Mouse (Mus musculus) forebrain, embryonic 13.5 days (tissue): ENCODE results near the gene Ubl7. TPM values are rescaled to one million over a fixed set of nuclear protein-coding genes. Genes with fewer than 3 reads are reported as not detected.
A peak's percentile ranks its signal among the peaks of the same experiment; 100 is the strongest.

Experiments
- ATAC-seq: fragments of 200-750 bp; cut with Nextera tagmentation; 2 replicates; pipeline ENCODE4 v1.8.0; 2017
- H3K27ac ChIP-seq: fragments of 300-500 bp; sonication (generic); 2 replicates; pipeline ENCODE4 v1.5.1; 2015; ENCODE audit warnings: inconsistent platforms, mild to moderate bottlenecking, moderate library complexity
- H3K27me3 ChIP-seq: fragments of 300-500 bp; sonication (generic); 2 replicates; pipeline ENCODE4 v1.6.1; 2015; ENCODE audit warnings: mild to moderate bottlenecking, inconsistent platforms
- H3K36me3 ChIP-seq: fragments of 300-500 bp; sonication (generic); 2 replicates; pipeline ENCODE4 v1.6.1; 2015; ENCODE audit warnings: mild to moderate bottlenecking, inconsistent platforms; ENCODE audit not compliant: poor library complexity, severe bottlenecking
- H3K4me1 ChIP-seq: fragments of 300-500 bp; sonication (generic); 2 replicates; pipeline ENCODE4 v1.6.1; 2015; ENCODE audit warnings: inconsistent platforms
- H3K4me2 ChIP-seq: fragments of 300-500 bp; sonication (generic); 2 replicates; pipeline ENCODE4 v1.6.1; 2015; ENCODE audit warnings: inconsistent platforms, mild to moderate bottlenecking, moderate library complexity
- H3K4me3 ChIP-seq: fragments of 300-500 bp; sonication (generic); 2 replicates; pipeline ENCODE4 v1.5.1; 2015; ENCODE audit warnings: mild to moderate bottlenecking, inconsistent platforms
- H3K9ac ChIP-seq: fragments of 300-500 bp; sonication (generic); 2 replicates; pipeline ENCODE4 v1.6.1; 2015; ENCODE audit warnings: mild to moderate bottlenecking, inconsistent platforms
- H3K9me3 ChIP-seq: fragments of 300-500 bp; sonication (generic); replicated peaks from 2 replicates; pipeline ENCODE4 v1.6.1; 2016; ENCODE audit warnings: inconsistent platforms
- WGBS: fragments of 180-500 bp; shearing (Covaris S2); methylation state at CpG from one replicate; pipeline ENCODE4 v1.1.7; 2015; 5-methylcytosine and 5-hydroxymethylcytosine counted together
- polyA plus RNA-seq: library from polyadenylated mRNA; unstranded; fragments of >200 nt; fragmentation: Nextera tagmentation; extraction: Ambion mirVana; gene quantifications from 2 replicates; pipeline ENCODE4 v1.2.1, GENCODE M21; 2015

Ubl7 gene
- polyA plus RNA-seq, 1 experiment from 2014 or later = 165 TPM

DNA sequence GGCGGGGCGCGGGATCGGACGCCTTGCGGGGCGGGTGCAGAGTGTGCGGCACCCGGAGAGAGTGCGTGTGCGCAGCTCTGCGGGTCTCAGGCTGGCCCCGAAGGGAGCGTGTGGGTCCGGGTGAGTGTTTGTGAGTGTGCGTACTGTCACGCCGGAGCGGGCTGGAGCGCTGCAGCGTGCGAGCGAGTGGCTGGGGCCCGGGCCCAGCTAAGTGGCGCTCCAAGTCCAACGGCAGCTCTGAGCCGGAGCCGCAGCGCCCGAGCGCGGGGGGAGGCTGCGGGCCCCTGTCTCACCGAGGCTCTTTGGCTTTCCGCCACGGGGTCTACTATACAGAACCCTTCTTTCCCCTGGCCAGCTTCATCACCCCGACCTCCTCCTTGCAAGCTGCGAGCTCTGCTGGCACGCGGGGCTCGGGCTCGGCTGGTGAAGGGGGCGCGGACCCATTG is 29.6 kb downstream of the Ubl7 start:
- Histone ChIP-seq H3K9me3 (no peaks in the 10 kb centered on the region), H3K4me2 (peak overlapping the region; percentile 90), H3K4me3 (peak overlapping the region; percentile 88), H3K9ac (peak overlapping the region; percentile 89), H3K27me3 (peaks cover 26% of the 10 kb centered on the region), H3K27ac (peak overlapping the region; percentile 87), H3K36me3 (no peaks in the 10 kb centered on the region), H3K4me1 (peaks cover 44% of the 10 kb centered on the region)
- under 1% methylated on average over 34 of the region's 44 CpGs for WGBS
- ATAC-seq = peak; percentile 68

DNA sequence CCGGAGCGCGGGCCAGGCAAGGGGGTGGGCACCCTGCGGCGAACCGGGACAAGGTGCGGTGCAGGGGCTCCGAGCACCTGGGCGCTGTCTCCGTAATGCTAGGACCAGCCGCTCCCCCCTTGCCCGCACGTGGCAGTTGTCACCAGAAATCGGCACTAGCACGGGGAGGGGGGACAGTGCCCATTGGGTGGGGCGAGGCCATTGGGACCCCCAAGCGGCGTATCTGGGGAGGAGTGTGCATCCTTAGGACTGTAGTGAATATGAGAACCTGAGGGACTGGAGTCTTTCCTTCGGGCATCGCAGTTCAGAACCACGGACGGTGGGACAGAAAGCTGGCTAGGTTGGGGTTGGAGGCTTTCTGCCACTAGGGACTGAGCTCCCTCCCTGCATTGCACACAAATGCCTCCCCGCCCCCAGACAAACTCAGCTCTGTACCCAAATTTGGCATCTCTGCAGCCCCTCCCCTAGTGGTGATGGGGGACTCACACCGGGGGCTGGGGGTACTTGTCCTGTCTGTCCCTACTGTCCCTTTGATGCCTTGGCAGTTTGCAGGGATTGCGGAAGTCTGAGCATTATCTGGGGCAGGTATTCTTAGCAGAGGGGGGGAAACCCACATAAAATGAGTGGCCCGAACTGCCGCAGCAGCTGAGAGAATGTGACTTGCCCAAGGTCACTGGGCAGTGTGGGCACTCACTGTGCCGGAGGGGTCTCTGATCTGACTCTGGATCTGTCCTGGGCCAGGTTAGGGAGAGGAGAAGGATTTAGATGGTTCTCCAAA is 30.3 kb downstream of the Ubl7 start:
- H3K9me3 ChIP-seq = no peaks in the 10 kb centered on the region
- 5% methylated on average over 27 of the region's 28 CpGs for WGBS

DNA sequence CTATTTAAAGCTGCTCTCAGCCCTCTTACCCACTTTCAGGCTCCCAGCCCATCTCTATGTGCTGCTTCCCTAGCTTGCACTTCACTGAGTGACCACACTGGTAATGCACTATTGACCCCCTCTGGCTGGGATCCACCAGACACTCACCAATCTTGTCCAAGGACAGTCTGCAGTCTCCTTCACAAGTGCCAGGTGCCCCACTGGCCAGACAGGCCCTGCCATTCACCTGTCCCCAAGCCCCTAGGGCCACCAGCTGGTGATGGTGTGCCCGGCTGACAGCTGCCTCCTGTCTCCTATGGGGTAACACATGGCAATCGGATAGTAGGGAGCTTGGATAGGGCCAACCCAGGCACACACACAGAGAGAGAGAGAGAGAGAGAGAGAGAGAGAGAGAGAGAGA is 31.3 kb downstream of the Ubl7 start:
- H3K9ac ChIP-seq = peak overlapping the region; percentile 89; the same call in 1 of the 2 replicates
- H3K27ac ChIP-seq = no peak overlapping the region
- peak overlapping the region; percentile 88 for H3K4me3 ChIP-seq
- H3K9me3 ChIP-seq = no peaks in the 10 kb centered on the region
- peak overlapping the region; percentile 90 for H3K4me2 ChIP-seq
- WGBS = 69% methylated on average over 2 of the region's 2 CpGs
- peaks cover 26% of the 10 kb centered on the region for H3K27me3 ChIP-seq
- no peaks in the 10 kb centered on the region for H3K36me3 ChIP-seq
- peaks cover 57% of the 10 kb centered on the region for H3K4me1 ChIP-seq
- no peak for ATAC-seq

More for the DNA sequence above, 30.3 kb downstream of the Ubl7 start:
- Histone ChIP-seq H3K4me1 (peaks cover 49% of the 10 kb centered on the region), H3K9ac (peak overlapping the region; percentile 89), H3K27ac (peak overlapping the region; percentile 87), H3K4me3 (peak overlapping the region; percentile 88), H3K4me2 (peak overlapping the region; percentile 90), H3K27me3 (peaks cover 26% of the 10 kb centered on the region), H3K36me3 (no peaks in the 10 kb centered on the region)
- ATAC-seq = peak; percentile 6; the same call in 1 of the 2 replicates

DNA sequence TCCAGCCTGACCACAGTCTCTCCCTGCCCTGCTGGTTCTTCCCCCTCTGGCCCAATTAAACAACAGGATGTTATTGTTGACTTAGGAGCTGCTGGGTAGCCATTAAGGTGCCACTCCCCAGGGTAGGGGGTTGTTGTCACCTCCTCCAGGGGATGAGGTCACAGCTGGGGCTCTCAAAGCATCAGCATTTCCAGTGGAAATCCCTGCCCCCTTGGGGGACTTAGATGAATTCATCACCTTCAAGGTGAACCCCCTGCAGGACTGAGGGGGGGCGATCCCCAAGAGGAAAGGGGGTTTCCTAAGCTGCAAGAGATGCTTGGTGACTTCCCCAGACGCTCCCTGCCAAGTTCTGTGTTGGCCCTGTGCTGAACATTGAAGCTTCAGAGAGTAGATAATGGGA is 32.3 kb downstream of the Ubl7 start:
- Histone ChIP-seq H3K36me3 (no peaks in the 10 kb centered on the region), H3K4me3 (no peak overlapping the region), H3K9ac (no peak overlapping the region), H3K27ac (no peak overlapping the region), H3K9me3 (no peaks in the 10 kb centered on the region), H3K27me3 (peaks cover 26% of the 10 kb centered on the region), H3K4me2 (peak overlapping the region; percentile 6; the same call in 1 of the 2 replicates), H3K4me1 (peaks cover 57% of the 10 kb centered on the region)
- no peak for ATAC-seq
- WGBS = 30% methylated on average over 2 of the region's 2 CpGs

DNA sequence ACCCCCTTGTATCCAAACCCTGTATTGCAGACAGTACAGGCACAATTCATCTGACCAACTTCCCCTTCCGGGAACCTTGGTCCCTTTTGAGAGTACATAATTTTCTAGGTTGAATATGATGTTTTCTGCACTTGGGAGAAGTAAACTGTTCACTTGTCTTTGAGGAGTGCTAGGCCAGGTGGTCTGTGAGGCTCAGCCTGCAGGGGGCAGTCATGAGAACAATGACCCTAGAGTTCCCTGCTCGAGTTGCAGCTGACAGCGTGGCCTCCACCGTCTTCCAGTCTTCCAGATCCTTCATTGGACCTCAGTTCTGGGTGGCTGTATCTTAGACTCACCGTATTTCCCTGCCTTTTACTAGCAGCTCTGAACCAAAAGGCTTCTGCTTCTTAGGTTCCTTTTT is 33.8 kb downstream of the Ubl7 start:
- no peak overlapping the region for H3K4me3 ChIP-seq
- H3K9me3 ChIP-seq = no peaks in the 10 kb centered on the region
- 21% methylated on average over 5 of the region's 5 CpGs for WGBS
- no peak overlapping the region for H3K27ac ChIP-seq
- no peak overlapping the region for H3K9ac ChIP-seq
- H3K36me3 ChIP-seq = no peaks in the 10 kb centered on the region
- H3K27me3 ChIP-seq = peaks cover 23% of the 10 kb centered on the region
- ATAC-seq = no peak
- H3K4me1 ChIP-seq = peaks cover 52% of the 10 kb centered on the region
- H3K4me2 ChIP-seq = no peak overlapping the region

DNA sequence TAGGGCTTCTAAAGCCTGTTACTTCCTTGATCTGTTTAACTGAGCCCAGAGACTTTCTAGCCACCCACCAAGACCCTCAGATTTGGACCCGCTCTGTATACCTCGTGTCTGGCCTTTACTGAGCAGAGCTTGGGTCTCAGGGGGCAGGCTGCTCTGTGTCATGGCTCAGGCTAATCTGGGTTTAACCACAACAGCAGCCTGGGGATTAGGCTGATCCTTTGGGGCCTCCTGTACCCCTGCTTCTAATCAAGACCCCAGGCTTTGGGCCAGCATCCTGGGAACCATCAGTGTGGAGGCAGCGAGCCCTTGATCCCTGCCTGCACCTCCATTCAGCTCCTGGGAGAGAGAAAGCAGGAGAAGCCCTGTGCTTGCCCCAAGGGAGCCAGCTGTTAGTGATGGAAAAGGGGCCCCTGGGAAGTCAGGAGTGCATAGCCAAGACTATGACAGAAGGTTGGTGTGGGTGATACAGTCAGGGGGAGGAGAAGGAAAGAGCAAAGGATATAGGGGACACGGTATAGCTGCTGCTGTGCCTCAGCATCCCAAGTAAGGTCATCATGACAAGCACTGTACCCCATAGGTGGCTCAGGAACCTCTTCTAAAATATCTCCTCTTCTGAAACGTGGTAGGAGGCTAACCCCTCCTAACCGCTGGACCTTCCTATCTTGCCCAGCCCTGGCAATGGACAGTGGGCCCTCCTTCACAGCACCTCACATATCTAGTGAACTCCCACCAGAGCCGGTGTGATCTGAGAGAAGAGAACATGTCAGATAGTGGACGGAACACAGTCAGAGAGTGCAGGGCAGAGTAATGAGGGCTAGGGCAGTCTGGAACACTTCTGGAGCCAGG is 35.2 kb downstream of the Ubl7 start:
- 67% methylated on average over 8 of the region's 8 CpGs for WGBS
- Histone ChIP-seq H3K4me2 (no peak overlapping the region), H3K4me3 (no peak overlapping the region), H3K27me3 (peaks cover 23% of the 10 kb centered on the region), H3K9me3 (no peaks in the 10 kb centered on the region), H3K27ac (no peak overlapping the region), H3K4me1 (peaks cover 61% of the 10 kb centered on the region), H3K36me3 (no peaks in the 10 kb centered on the region), H3K9ac (no peak overlapping the region)
- ATAC-seq = no peak

DNA sequence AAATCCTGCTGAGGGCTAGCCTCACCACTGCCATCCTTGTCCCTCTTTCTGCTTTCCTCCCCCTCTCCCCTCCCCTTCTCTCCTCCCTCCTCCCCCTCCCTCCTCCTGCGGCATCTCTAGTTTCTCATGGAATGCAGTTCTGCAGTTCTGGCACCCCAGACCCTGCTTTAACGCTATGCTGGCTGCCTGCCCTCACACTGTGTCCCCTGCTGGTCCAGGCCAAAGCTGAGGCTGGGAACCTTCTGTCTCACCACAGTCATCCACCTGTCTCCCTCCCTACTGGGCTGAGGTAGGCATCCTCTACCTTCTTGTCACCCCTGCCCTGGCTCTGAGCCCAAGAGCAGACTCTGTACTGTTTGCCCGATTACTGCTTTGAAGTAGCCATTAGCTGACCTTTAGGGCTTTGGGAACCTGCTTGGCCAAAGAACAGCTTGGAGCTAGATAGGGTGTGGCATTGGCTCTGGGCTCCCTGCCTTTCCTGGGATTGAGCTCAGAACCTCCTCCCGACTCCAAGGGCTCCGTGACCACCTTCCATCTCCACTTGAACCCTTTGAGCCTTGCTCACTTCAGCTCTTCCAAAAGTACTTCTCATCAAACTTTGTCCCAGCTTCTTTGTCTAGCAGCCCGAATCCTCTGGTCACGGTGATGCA is 36.7 kb downstream of the Ubl7 start:
- H3K4me1 ChIP-seq = peaks cover 51% of the 10 kb centered on the region
- no peak overlapping the region for H3K4me2 ChIP-seq
- no peaks in the 10 kb centered on the region for H3K36me3 ChIP-seq
- H3K27me3 ChIP-seq = peaks cover 8% of the 10 kb centered on the region
- no peaks in the 10 kb centered on the region for H3K9me3 ChIP-seq
- H3K27ac ChIP-seq = no peak overlapping the region
- no peak overlapping the region for H3K4me3 ChIP-seq
- no peak for ATAC-seq
- no peak overlapping the region for H3K9ac ChIP-seq
- 59% methylated on average over 7 of the region's 7 CpGs for WGBS

DNA sequence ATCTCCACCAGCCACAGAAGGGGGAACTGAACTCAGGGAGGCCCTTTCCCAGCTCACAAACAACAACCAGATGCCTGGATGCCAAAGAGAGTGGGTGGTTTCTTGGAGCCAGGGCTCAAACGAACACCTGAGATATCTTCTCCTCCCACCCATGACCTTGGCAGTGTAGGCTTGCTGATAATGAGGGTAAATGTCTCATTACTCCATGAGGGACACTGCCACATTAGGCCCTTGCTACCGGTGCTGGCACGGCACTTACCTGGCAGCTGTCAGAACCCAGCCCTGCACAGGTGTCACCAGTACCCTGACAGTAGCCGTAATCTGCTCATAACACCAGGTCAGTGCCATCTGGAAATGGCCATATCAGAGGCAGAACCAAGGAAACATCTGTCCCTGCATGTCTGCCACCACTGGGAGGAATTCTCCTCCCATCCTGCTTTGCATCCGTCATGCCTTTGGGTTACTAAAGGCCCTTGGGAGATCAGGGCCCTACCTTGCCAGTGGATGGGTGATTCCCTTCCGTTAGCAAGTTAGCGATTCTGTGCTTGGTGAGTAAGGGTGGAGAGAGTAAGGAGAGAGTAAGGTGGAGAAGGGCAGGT is 37.7 kb downstream of the Ubl7 start:
- H3K4me3 ChIP-seq = no peak overlapping the region
- H3K27me3 ChIP-seq = no peaks in the 10 kb centered on the region
- no peak for ATAC-seq
- peaks cover 43% of the 10 kb centered on the region for H3K4me1 ChIP-seq
- no peak overlapping the region for H3K9ac ChIP-seq
- no peaks in the 10 kb centered on the region for H3K9me3 ChIP-seq
- H3K36me3 ChIP-seq = no peaks in the 10 kb centered on the region
- no peak overlapping the region for H3K4me2 ChIP-seq
- WGBS = 90% methylated on average over 7 of the region's 7 CpGs
- H3K27ac ChIP-seq = no peak overlapping the region

DNA sequence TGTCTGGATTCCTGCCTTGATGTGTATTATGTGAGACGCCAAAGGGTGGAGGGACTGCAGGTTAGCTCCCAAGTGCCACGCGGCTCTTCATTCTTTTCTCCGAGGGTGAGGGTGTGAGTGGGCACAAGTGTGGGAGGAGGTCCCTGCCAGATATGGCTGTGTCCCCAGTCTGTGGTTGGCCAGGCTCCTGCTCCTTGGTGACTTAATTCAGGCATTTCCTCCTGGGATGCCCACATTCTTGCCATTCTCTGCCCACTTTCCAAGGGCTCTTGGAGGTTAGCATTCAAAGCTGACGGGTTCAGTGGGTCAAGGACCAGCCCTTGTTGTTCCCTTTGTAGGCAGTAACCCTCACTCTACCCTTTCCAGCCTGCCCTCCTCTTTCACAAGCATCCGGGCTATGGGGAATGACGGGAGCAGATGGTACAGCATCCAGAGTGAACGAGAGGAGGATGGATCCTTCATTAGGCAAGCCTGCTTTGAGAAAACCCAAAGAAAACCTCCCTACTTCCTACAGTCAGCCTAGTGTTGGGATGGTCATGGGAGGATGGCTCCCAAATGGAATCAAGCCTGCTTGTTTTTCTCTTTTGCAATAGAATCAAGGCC is 38.4 kb downstream of the Ubl7 start:
- no peak overlapping the region for H3K27ac ChIP-seq
- no peak overlapping the region for H3K4me2 ChIP-seq
- H3K9ac ChIP-seq = no peak overlapping the region
- H3K4me1 ChIP-seq = peaks cover 42% of the 10 kb centered on the region
- no peak overlapping the region for H3K4me3 ChIP-seq
- H3K9me3 ChIP-seq = no peaks in the 10 kb centered on the region
- H3K27me3 ChIP-seq = no peaks in the 10 kb centered on the region
- H3K36me3 ChIP-seq = no peaks in the 10 kb centered on the region
- no peak for ATAC-seq
- 81% methylated on average over 8 of the region's 8 CpGs for WGBS

DNA sequence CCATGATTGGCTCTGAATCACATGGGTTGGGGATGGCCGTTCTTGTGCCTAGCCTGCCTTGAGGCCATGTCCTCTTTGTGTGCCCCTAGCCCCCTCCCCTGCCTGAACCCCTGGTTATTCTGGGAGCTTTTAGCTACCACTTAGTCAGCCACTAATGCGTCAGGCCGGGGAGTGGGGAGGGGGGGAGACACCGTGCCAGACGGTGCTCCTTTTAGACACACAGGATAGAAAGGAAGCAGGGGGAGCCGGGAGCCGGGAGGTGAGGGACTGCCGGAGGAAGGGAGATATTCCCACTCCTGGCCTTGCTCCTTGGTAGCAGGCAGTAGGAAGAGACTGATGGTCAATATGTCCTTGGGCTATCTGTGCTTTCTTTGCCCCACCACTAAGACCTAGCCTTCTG is 39.1 kb downstream of the Ubl7 start:
- H3K4me2 ChIP-seq = no peak overlapping the region
- H3K27me3 ChIP-seq = no peaks in the 10 kb centered on the region
- ATAC-seq = 0 out of 2 replicates have a peak, but pooled peaks have one; percentile 12

DNA sequence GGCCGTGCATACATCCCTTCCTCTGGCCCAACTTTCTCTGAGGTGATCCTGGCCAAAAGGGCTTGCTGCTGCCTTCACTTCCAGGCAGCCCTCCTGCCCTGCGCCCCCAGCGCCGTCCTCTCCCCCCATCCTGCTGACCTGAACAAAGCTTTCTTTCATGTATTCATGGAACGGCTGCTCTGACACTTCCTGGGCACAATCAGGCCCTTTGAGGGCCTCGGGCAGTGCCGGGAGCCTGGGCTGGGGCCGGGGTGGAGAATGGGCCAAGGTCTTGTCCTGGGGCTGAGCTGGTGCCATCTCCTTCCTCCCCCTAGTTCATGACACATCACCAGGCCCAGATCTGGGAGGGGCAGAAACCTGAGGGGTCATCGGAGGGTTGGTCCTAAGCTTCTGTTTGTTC is 39.7 kb downstream of the Ubl7 start:
- ATAC-seq = no peak
- no peak overlapping the region for H3K4me3 ChIP-seq
- H3K9ac ChIP-seq = peak overlapping the region; percentile 13; the same call in 1 of the 2 replicates
- H3K9me3 ChIP-seq = no peaks in the 10 kb centered on the region
- H3K27ac ChIP-seq = no peak overlapping the region
- no peaks in the 10 kb centered on the region for H3K27me3 ChIP-seq
- 20% methylated on average over 9 of the region's 9 CpGs for WGBS
- no peak overlapping the region; the same call in 1 of the 2 replicates for H3K4me2 ChIP-seq
- H3K4me1 ChIP-seq = peaks cover 42% of the 10 kb centered on the region
- peaks cover 10% of the 10 kb centered on the region for H3K36me3 ChIP-seq

More for the DNA sequence above, 39.1 kb downstream of the Ubl7 start:
- no peaks in the 10 kb centered on the region for H3K9me3 ChIP-seq
- no peak overlapping the region for H3K27ac ChIP-seq
- H3K9ac ChIP-seq = no peak overlapping the region
- no peak overlapping the region for H3K4me3 ChIP-seq
- H3K4me1 ChIP-seq = peaks cover 42% of the 10 kb centered on the region
- H3K36me3 ChIP-seq = peaks cover 3% of the 10 kb centered on the region
- WGBS = 33% methylated on average over 8 of the region's 8 CpGs
